Mouse (Mus musculus): ENCODE results near the gene Sugp2. TPM values are rescaled to one million over a fixed set of nuclear protein-coding genes. Genes with fewer than 3 reads are reported as not detected.

The Sugp2 gene
- total and polyA plus RNA-seq, 3 experiments = 10.0 to 23.6 (median 20.1) TPM

DNA sequence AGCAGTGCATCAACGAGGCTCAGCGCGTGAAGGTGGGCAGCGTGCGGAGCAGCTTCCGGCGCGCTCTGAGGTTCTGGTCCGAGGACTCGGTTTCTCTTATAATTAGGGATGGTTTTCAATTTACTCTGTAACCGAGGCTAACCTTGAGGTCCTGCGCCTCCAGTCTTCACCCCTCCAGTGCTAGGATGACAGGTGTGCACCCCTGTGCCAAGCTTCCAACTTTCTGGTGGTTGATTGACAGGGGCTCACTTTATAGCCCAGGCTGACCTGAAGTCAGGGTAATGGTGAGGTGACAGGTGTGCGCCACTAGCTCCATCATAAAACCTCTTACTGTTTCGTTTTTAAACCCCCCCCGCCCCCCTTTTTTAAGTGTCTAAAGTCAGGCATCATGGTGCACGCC lies 68.9 kb downstream of the Sugp2 start:
- in situ Hi-C loops (cut with MboI; ENCODE audit: low pct_ligation_motif_present, low pct_unique_long_range_greater_than_20kb, low sequenced_read_pairs) = no loop called here
- H3K4me2 ChIP-seq (ENCODE audit: insufficient read depth, low read depth, poor library complexity, severe bottlenecking) = peak overlapping the region; percentile 91

DNA sequence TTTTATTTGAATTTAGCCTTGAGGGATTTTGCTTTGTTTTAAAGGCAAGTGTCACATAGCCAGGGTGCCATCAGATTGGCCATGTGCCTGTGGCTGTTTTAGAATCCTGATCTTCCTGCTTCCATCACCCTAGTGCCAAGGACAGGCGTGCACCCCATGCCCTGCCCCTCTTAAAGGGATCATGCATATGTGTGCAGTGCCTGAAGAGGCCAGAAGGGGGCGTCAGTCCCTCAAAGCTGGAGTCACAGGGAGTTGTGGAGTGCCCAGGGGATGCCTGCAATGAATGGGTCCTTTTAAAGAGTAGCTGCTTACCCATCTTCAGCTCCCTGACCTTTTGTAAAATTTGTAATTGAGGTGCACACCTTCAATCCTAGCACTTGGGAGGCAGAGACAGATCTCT lies 75.3 kb downstream of the Sugp2 start:
- H3K79me2 ChIP-seq (replicated peaks; ENCODE audit: control insufficient read depth, extremely low read depth, insufficient read depth, poor library complexity, severe bottlenecking) = peaks cover 6% of the 10 kb centered on the region; the same call in 1 of the 2 replicates
- no peak overlapping the region for H3K4me2 ChIP-seq (ENCODE audit: insufficient read depth, low read depth, poor library complexity, severe bottlenecking)
- in situ Hi-C loops (cut with MboI; ENCODE audit: low pct_ligation_motif_present, low pct_unique_long_range_greater_than_20kb, low sequenced_read_pairs) = no loop called here
- peak; percentile 34 for DNase-seq (ENCODE audit: extremely low read depth)
- dilution Hi-C loops (cut with MboI; ENCODE audit: extremely low pct_ligation_motif_present, extremely low pct_unique_long_range_greater_than_20kb, low sequenced_read_pairs) = no loop called here
- H3K36me3 ChIP-seq (replicated peaks in 1 of 2; ENCODE audit: control insufficient read depth in 1 of 2, insufficient read depth in 1 of 2, low read length in 1 of 2) = peaks cover 78 to 89% of the 10 kb centered on the region in 2 experiments
- no peak for TF ChIP-seq CHD1 (IDR thresholded peaks at IDR 0.05; ENCODE audit: low read depth, low read length)
- TF ChIP-seq POLR2A (IDR thresholded peaks at IDR 0.05; ENCODE audit: low read depth, low read length) = no peak
- TF ChIP-seq POLR2AphosphoS2 (IDR thresholded peaks at IDR 0.05; ENCODE audit: low read depth, low read length) = no peak
- no peak for TF ChIP-seq MEF2A (IDR thresholded peaks at IDR 0.05; ENCODE audit: borderline replicate concordance, low read depth, low read length)
- TF ChIP-seq USF1 (IDR thresholded peaks at IDR 0.05; ENCODE audit: low read depth, low read length) = no peak
- TF ChIP-seq JUND (conservative IDR thresholded peaks at IDR 0.05; ENCODE audit: low read depth, low read length) = no peak
- peak; percentile 20 for TF ChIP-seq RAD21 (IDR thresholded peaks at IDR 0.05; ENCODE audit: low read depth, low read length)
- TF ChIP-seq NELFE (IDR thresholded peaks at IDR 0.05; ENCODE audit: low read depth, low read length) = no peak
- no peak for TF ChIP-seq ZNF384 (IDR thresholded peaks at IDR 0.05; ENCODE audit: low read depth, low read length)
- TF ChIP-seq ETS1 (conservative IDR thresholded peaks at IDR 0.05; ENCODE audit: low read depth, low read length) = no peak
- TF ChIP-seq MAFK (IDR thresholded peaks at IDR 0.05; ENCODE audit: insufficient replicate concordance, low read length) = no peak
- no peak for TF ChIP-seq PAX5 (IDR thresholded peaks at IDR 0.05; ENCODE audit: low read length)
- TF ChIP-seq CTCF (conservative IDR thresholded peaks at IDR 0.05 in 1 of 2, IDR thresholded peaks at IDR 0.05 in 1 of 2; ENCODE audit: low read depth in 2 of 2, low read length in 2 of 2) = peak; percentile 34 to 56
- TF ChIP-seq E2F4 (IDR thresholded peaks at IDR 0.05; ENCODE audit: insufficient replicate concordance, low read depth, low read length) = no peak
- TF ChIP-seq ELF1 (IDR thresholded peaks at IDR 0.05; ENCODE audit: low read depth, low read length) = no peak
- TF ChIP-seq SMC3 (IDR thresholded peaks at IDR 0.05; ENCODE audit: low read depth, low read length) = 0 out of 2 replicates have a peak, but pooled peaks have one; percentile 4
- TF ChIP-seq MAZ (IDR thresholded peaks at IDR 0.05; ENCODE audit: low read depth, low read length) = no peak
- peaks cover 2 to 5% of the 10 kb centered on the region in 2 experiments; a peak in 3 of 4 replicates for H3K4me1 ChIP-seq (ENCODE audit: control insufficient read depth in 1 of 2, insufficient read depth in 2 of 2)
- H3K9me3 ChIP-seq (replicated peaks; ENCODE audit: low read length) = no peaks in the 10 kb centered on the region
- no peak overlapping the region for H3K4me3 ChIP-seq (replicated peaks in 1 of 3; ENCODE audit: low read depth in 2 of 3, low read length in 2 of 3, poor library complexity in 1 of 3)
- no peak overlapping the region for H3K9ac ChIP-seq (ENCODE audit: insufficient read depth, low read depth)
- no peak overlapping the region for H3K27ac ChIP-seq (ENCODE audit: insufficient read depth, low read depth)
- H3K27me3 ChIP-seq (replicated peaks) = no peaks in the 10 kb centered on the region

More for the DNA sequence above, 68.9 kb downstream of the Sugp2 start:
- TF ChIP-seq GABPA (IDR thresholded peaks at IDR 0.05; ENCODE audit: insufficient replicate concordance, low read depth, low read length) (no peak), ZMIZ1 (IDR thresholded peaks at IDR 0.05; ENCODE audit: low read depth, low read length) (0 out of 2 replicates have a peak, but pooled peaks have one; percentile 1), POLR2AphosphoS2 (IDR thresholded peaks at IDR 0.05; ENCODE audit: low read depth, low read length) (no peak)
- dilution Hi-C loops (cut with MboI; ENCODE audit: extremely low pct_ligation_motif_present, extremely low pct_unique_long_range_greater_than_20kb, low sequenced_read_pairs) = no loop called here
- Histone ChIP-seq H3K9me3 (replicated peaks; ENCODE audit: low read length) (no peaks in the 10 kb centered on the region), H3K36me3 (replicated peaks in 1 of 2; ENCODE audit: control insufficient read depth in 1 of 2, insufficient read depth in 1 of 2, low read length in 1 of 2) (peaks cover 43 to 68% of the 10 kb centered on the region in 2 experiments), H3K27ac (ENCODE audit: insufficient read depth, low read depth) (peak overlapping the region; percentile 25; the same call in 1 of the 2 replicates), H3K9ac (ENCODE audit: insufficient read depth, low read depth) (peak overlapping the region; percentile 87), H3K4me3 (replicated peaks in 1 of 3; ENCODE audit: low read depth in 2 of 3, low read length in 2 of 3, poor library complexity in 1 of 3) (peak overlapping the region; percentile 75 to 99 (median 95)), H3K79me2 (replicated peaks; ENCODE audit: control insufficient read depth, extremely low read depth, insufficient read depth, poor library complexity, severe bottlenecking) (peaks cover 44% of the 10 kb centered on the region), H3K27me3 (replicated peaks) (no peaks in the 10 kb centered on the region), H3K4me1 (ENCODE audit: control insufficient read depth in 1 of 2, insufficient read depth in 2 of 2) (peaks cover 12 to 31% of the 10 kb centered on the region in 2 experiments)
- DNase-seq (ENCODE audit: extremely low read depth) = no peak

Data from CH12.LX (cell line).